Mouse (Mus musculus) cerebellum, adult 2 months (tissue): Measurements from ENCODE around the gene Ccl28.
"Not testable (repeated sequence)": the region's sequence is repeated elsewhere in the genome, so short reads cannot be mapped to it uniquely, and the experiment has no call there.

Source experiments
- CTCF ChIP-seq: fragments of 200-500 bp; IDR thresholded peaks from 2 replicates; pipeline ENCODE4 v1.5.1; 2011; ENCODE audit warnings: low read depth, mild to moderate bottlenecking, control low read depth, low read length, moderate library complexity, borderline replicate concordance; ENCODE audit not compliant: insufficient read depth
- POLR2A ChIP-seq: fragments of 200-500 bp; IDR thresholded peaks from 2 replicates; pipeline ENCODE4 v1.6.1; 2011; ENCODE audit warnings: low read length, control low read depth, borderline replicate concordance; ENCODE audit not compliant: insufficient read depth

- not testable (repeated sequence) for TF ChIP-seq POLR2A, CTCF
Observed at GRCm38 (mm10) chr13:119599498-119599897, 24.1 kb upstream of the Ccl28 start.
